Mouse (Mus musculus) midbrain, embryonic 10.5 days (tissue): ENCODE data around the gene Gm38431. TPM values are rescaled to one million over a fixed set of nuclear protein-coding genes. Genes with fewer than 3 reads are reported as not detected.
"Not testable (repeated sequence)": the region's sequence is repeated elsewhere in the genome, so short reads cannot be mapped to it uniquely, and the experiment has no call there.

Experiments used
- DNase-seq: peaks from one replicate; pipeline ENCODE4 v3.0.0-alpha.2; 2017; ENCODE audit warnings: low spot score
- H3K27ac ChIP-seq: fragments of 300-500 bp; sonication (generic); replicated peaks from 2 replicates; pipeline ENCODE4 v1.5.1; 2016; ENCODE audit warnings: mild to moderate bottlenecking
- H3K27me3 ChIP-seq: fragments of 300-500 bp; sonication (generic); 2 replicates; pipeline ENCODE4 v1.6.1; 2016; ENCODE audit warnings: low read depth, mild to moderate bottlenecking; ENCODE audit not compliant: poor library complexity, severe bottlenecking
- H3K36me3 ChIP-seq: fragments of 300-500 bp; sonication (generic); 2 replicates; pipeline ENCODE4 v1.6.1; 2016; ENCODE audit warnings: mild to moderate bottlenecking, moderate library complexity
- H3K4me1 ChIP-seq: fragments of 300-500 bp; sonication (generic); 2 replicates; pipeline ENCODE4 v1.6.1; 2016
- H3K4me3 ChIP-seq: fragments of 300-500 bp; sonication (generic); 2 replicates; pipeline ENCODE4 v1.5.1; 2016; ENCODE audit warnings: mild to moderate bottlenecking, moderate library complexity
- H3K9me3 ChIP-seq: fragments of 300-500 bp; sonication (generic); replicated peaks from 2 replicates; pipeline ENCODE4 v1.6.1; 2016; ENCODE audit warnings: mild to moderate bottlenecking
- WGBS: fragments of 180-500 bp; shearing (Covaris S2); methylation state at CpG from one replicate; pipeline ENCODE4 v1.1.7; 2016; 5-methylcytosine and 5-hydroxymethylcytosine counted together
- polyA plus RNA-seq: library from polyadenylated mRNA; unstranded; fragments of >200 nt; fragmentation: Nextera tagmentation; extraction: Ambion mirVana; gene quantifications from 2 replicates; pipeline ENCODE4 v1.2.1, GENCODE M21; 2016

The Gm38431 gene
- polyA plus RNA-seq, 1 experiment from 2014 or later: 3.9 TPM

DNA sequence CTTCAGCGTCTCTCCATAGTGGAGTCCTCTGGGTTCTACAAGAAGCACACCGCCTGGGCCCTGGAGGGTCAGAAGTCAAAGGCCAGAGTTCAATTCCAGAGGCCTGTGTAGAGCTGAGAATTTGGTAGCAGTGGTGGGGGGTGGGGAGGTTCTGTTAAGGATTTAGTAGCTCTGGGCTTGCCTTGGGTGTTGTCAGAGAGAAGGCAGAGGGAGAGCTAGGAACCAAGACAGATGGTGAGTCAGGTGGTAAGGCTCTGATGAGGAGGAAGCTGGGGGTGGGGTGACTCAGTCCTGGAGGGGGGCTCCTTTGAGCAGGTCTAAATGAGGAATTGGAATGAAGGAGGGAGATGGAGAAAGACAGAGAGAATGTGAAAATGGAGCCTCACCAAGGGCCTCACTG is 28.9 kb downstream of the Gm38431 start:
- 95% methylated on average over 2 of the region's 2 CpGs for WGBS
- Histone ChIP-seq H3K9me3 (no peaks in the 10 kb centered on the region), H3K36me3 (peaks cover 52% of the 10 kb centered on the region), H3K27me3 (no peaks in the 10 kb centered on the region), H3K4me3 (no peak overlapping the region), H3K4me1 (peaks cover 4% of the 10 kb centered on the region; the same call in 1 of the 2 replicates), H3K27ac (no peak overlapping the region)
- no peak for DNase-seq

DNA sequence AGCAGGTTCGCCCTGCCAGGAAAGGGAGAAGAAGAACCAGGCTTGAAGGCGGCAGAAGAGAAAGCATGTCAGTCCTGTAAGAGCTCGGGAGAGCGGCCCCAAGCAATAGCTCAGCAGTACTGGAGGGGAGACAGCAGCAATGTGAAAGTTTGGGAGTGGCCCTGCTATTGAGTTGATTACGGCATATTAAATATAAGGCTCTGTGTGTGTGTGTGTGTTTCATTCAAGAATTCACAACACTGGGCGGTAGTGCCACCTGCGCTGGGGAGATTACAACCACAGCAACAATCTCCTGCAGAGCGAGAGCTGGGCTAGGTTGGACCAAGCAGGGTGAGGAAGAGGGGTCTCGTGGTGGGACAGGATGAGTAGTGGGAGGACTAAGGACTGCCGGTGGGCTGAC is 40.2 kb downstream of the Gm38431 start:
- H3K27me3 ChIP-seq: peaks cover 18% of the 10 kb centered on the region; the same call in 1 of the 2 replicates
- no peaks in the 10 kb centered on the region for H3K4me1 ChIP-seq
- H3K36me3 ChIP-seq: no peaks in the 10 kb centered on the region
- 72% methylated on average over 10 of the region's 10 CpGs for WGBS
- no peaks in the 10 kb centered on the region for H3K9me3 ChIP-seq
- no peak overlapping the region for H3K4me3 ChIP-seq
- no peak overlapping the region for H3K27ac ChIP-seq
- DNase-seq: no peak

GRCm38 (mm10) chr9:21045235-21045634 is 46.6 kb downstream of the Gm38431 start:
- Histone ChIP-seq H3K27me3 (peaks cover 17% of the 10 kb centered on the region), H3K4me1 (peaks cover 3% of the 10 kb centered on the region; the same call in 1 of the 2 replicates), H3K27ac (no peak overlapping the region), H3K36me3 (no peaks in the 10 kb centered on the region), H3K9me3 (no peaks in the 10 kb centered on the region), H3K4me3 (no peak overlapping the region)
- no peak for DNase-seq
- WGBS: 79% methylated on average over 3 of the region's 3 CpGs

DNA sequence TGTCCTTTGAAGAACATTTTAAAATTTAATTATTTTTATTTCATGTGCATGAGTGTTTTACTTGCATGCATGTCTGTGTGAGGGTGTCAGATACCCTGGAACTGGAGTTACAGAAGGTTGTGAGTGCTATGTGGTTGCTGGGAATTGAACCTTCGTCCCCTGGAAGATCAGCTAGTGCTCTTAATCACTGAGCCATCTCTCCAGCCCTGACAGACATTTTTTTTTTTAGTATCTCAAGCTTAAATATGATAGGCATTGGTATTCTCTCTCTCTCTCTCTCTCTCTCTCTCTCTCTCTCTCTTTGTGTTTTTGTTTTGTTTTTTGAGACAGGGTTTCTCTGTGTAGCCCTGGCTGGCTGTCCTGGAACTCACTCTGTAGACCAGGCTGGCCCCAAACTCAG is 47.0 kb downstream of the Gm38431 start:
- not testable (repeated sequence) for DNase-seq, H3K4me3 ChIP-seq, H3K36me3 ChIP-seq, H3K27ac ChIP-seq, H3K4me1 ChIP-seq, H3K9me3 ChIP-seq
- H3K27me3 ChIP-seq: peaks cover 22% of the 10 kb centered on the region
- WGBS: 66% methylated on average over 1 of the region's 1 CpGs

- Histone ChIP-seq H3K4me1 (peaks cover 5% of the 10 kb centered on the region), H3K36me3 (no peaks in the 10 kb centered on the region), H3K9me3 (peaks cover 3% of the 10 kb centered on the region; the same call in 1 of the 2 replicates), H3K4me3 (no peak overlapping the region), H3K27ac (no peak overlapping the region), H3K27me3 (peaks cover 34% of the 10 kb centered on the region)
- WGBS: 90% methylated on average over 4 of the region's 4 CpGs
- DNase-seq: no peak
Observed at GRCm38 (mm10) chr9:21043563-21043962, 48.2 kb downstream of the Gm38431 start.

GRCm38 (mm10) chr9:21041308-21041707 is 50.5 kb downstream of the Gm38431 start:
- Histone ChIP-seq H3K9me3 (peaks cover 3% of the 10 kb centered on the region; the same call in 1 of the 2 replicates), H3K36me3 (no peaks in the 10 kb centered on the region), H3K27me3 (peaks cover 56% of the 10 kb centered on the region), H3K27ac (no peak overlapping the region), H3K4me1 (peaks cover 24% of the 10 kb centered on the region), H3K4me3 (no peak overlapping the region)
- 57% methylated on average over 4 of the region's 4 CpGs for WGBS
- no peak for DNase-seq

GRCm38 (mm10) chr9:21039779-21040178 is 52.0 kb downstream of the Gm38431 start:
- 77% methylated on average over 3 of the region's 3 CpGs for WGBS
- H3K27ac ChIP-seq: no peak overlapping the region
- peaks cover 72% of the 10 kb centered on the region for H3K27me3 ChIP-seq
- H3K4me3 ChIP-seq: no peak overlapping the region
- H3K36me3 ChIP-seq: no peaks in the 10 kb centered on the region
- peaks cover 3% of the 10 kb centered on the region; the same call in 1 of the 2 replicates for H3K9me3 ChIP-seq
- peaks cover 37% of the 10 kb centered on the region for H3K4me1 ChIP-seq
- no peak for DNase-seq

DNA sequence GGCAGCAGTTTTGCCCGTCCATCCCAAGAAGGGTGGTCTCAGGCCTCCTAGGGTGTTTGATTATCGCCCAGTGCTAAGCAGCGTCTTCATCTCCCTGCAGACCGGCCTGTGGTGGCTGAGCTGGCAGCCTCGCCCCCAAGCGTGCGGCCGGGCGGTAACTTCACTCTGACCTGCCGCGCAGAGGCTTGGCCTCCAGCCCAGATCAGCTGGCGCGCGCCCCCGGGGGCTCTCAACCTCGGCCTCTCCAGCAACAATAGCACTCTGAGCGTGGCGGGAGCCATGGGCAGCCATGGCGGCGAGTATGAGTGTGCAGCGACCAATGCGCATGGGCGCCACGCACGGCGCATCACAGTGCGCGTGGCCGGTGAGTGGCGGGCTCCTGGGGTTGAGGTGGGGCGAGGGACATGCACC is 54.3 kb downstream of the Gm38431 start:
- Histone ChIP-seq H3K27ac (peak overlapping the region; percentile 53; the same call in 1 of the 2 replicates), H3K9me3 (peaks cover 3% of the 10 kb centered on the region; the same call in 1 of the 2 replicates), H3K27me3 (peaks cover 95% of the 10 kb centered on the region), H3K36me3 (no peaks in the 10 kb centered on the region), H3K4me3 (peak overlapping the region; percentile 49), H3K4me1 (peaks cover 53% of the 10 kb centered on the region)
- peak; percentile 47 for DNase-seq
- 2% methylated on average over 31 of the region's 31 CpGs for WGBS

- H3K4me3 ChIP-seq: peak overlapping the region; percentile 49; the same call in 1 of the 2 replicates
- H3K27ac ChIP-seq: no peak overlapping the region
- no peaks in the 10 kb centered on the region for H3K36me3 ChIP-seq
- no peak for DNase-seq
- H3K27me3 ChIP-seq: peaks cover 100% of the 10 kb centered on the region
- peaks cover 3% of the 10 kb centered on the region; the same call in 1 of the 2 replicates for H3K9me3 ChIP-seq
- peaks cover 62% of the 10 kb centered on the region for H3K4me1 ChIP-seq
- WGBS: 1% methylated on average over 22 of the region's 22 CpGs
Observed at GRCm38 (mm10) chr9:21036666-21037065, 55.1 kb downstream of the Gm38431 start.

GRCm38 (mm10) chr9:21036161-21036560 is 55.6 kb downstream of the Gm38431 start:
- no peak for DNase-seq
- no peaks in the 10 kb centered on the region for H3K36me3 ChIP-seq
- WGBS: 6% methylated on average over 20 of the region's 20 CpGs
- H3K4me1 ChIP-seq: peaks cover 65% of the 10 kb centered on the region
- no peak overlapping the region for H3K4me3 ChIP-seq
- H3K27me3 ChIP-seq: peaks cover 100% of the 10 kb centered on the region
- H3K9me3 ChIP-seq: peaks cover 3% of the 10 kb centered on the region; the same call in 1 of the 2 replicates
- no peak overlapping the region for H3K27ac ChIP-seq

- Histone ChIP-seq H3K4me1 (peaks cover 69% of the 10 kb centered on the region), H3K27me3 (peaks cover 100% of the 10 kb centered on the region), H3K4me3 (0 out of 2 replicates have a peak overlapping the region, but pooled peaks have one; percentile 2), H3K9me3 (peaks cover 3% of the 10 kb centered on the region; the same call in 1 of the 2 replicates), H3K36me3 (no peaks in the 10 kb centered on the region), H3K27ac (no peak overlapping the region)
- no peak for DNase-seq
- WGBS: 20% methylated on average over 9 of the region's 9 CpGs
Observed at GRCm38 (mm10) chr9:21035586-21035985, 56.2 kb downstream of the Gm38431 start.

- peaks cover 3% of the 10 kb centered on the region; the same call in 1 of the 2 replicates for H3K9me3 ChIP-seq
- peaks cover 100% of the 10 kb centered on the region for H3K27me3 ChIP-seq
- WGBS: 4% methylated on average over 17 of the region's 17 CpGs
- no peak overlapping the region for H3K4me3 ChIP-seq
- peaks cover 79% of the 10 kb centered on the region for H3K4me1 ChIP-seq
- no peaks in the 10 kb centered on the region for H3K36me3 ChIP-seq
- peak; percentile 35 for DNase-seq
- H3K27ac ChIP-seq: no peak overlapping the region
Observed at GRCm38 (mm10) chr9:21034481-21035085, 57.2 kb downstream of the Gm38431 start.

GRCm38 (mm10) chr9:21033136-21033535 is 58.7 kb downstream of the Gm38431 start:
- no peak overlapping the region for H3K27ac ChIP-seq
- DNase-seq: peak; percentile 72
- H3K36me3 ChIP-seq: no peaks in the 10 kb centered on the region
- H3K27me3 ChIP-seq: peaks cover 100% of the 10 kb centered on the region
- H3K4me1 ChIP-seq: peaks cover 82% of the 10 kb centered on the region
- WGBS: under 1% methylated on average over 34 of the region's 34 CpGs
- H3K9me3 ChIP-seq: no peaks in the 10 kb centered on the region
- peak overlapping the region; percentile 58 for H3K4me3 ChIP-seq
